Mouse (Mus musculus): Measurements from ENCODE around the gene Gm16867. TPM values are rescaled to one million over a fixed set of nuclear protein-coding genes. Genes with fewer than 3 reads are reported as not detected.
"Not testable (repeated sequence)": the region's sequence is repeated elsewhere in the genome, so short reads cannot be mapped to it uniquely, and the experiment has no call there.

Gm16867 gene
- polyA plus RNA-seq, 1 experiment from 2014 or later: not detected

GRCm38 (mm10) chr14:69523001-69523400 is 19.8 kb upstream of the Gm16867 start:
- no CpG with 5 or more reads among the region's 1 CpGs for WGBS
- ATAC-seq (ENCODE audit: insufficient number of reproducible peaks, insufficient read depth, low FRiP score, low read depth); H3K4me3 ChIP-seq (ENCODE audit: control insufficient read depth in 1 of 2, insufficient read depth in 1 of 2, low read depth in 1 of 2, low read length in 2 of 2); H3K4me1 ChIP-seq (ENCODE audit: control insufficient read depth in 2 of 2, insufficient read depth in 2 of 2, low read length in 2 of 2); H3K36me3 ChIP-seq (ENCODE audit: control insufficient read depth, insufficient read depth, low read length); H3K4me2 ChIP-seq (ENCODE audit: low read length); H3K27ac ChIP-seq (replicated peaks in 1 of 2; ENCODE audit: control insufficient read depth in 1 of 2, insufficient read depth in 1 of 2, low read depth in 2 of 2, low read length in 2 of 2); H3K27me3 ChIP-seq (ENCODE audit: control insufficient read depth, insufficient read depth, low read length); H3K9ac ChIP-seq (ENCODE audit: low read length); H3K9me3 ChIP-seq (ENCODE audit: control insufficient read depth, low read length): not testable (repeated sequence)

GRCm38 (mm10) chr14:69520810-69521209 is 17.6 kb upstream of the Gm16867 start:
- H3K9me3 ChIP-seq (ENCODE audit: control insufficient read depth, low read length); ATAC-seq (ENCODE audit: insufficient number of reproducible peaks, insufficient read depth, low FRiP score, low read depth); H3K4me2 ChIP-seq (ENCODE audit: low read length); H3K36me3 ChIP-seq (ENCODE audit: control insufficient read depth, insufficient read depth, low read length); H3K27ac ChIP-seq (replicated peaks in 1 of 2; ENCODE audit: control insufficient read depth in 1 of 2, insufficient read depth in 1 of 2, low read depth in 2 of 2, low read length in 2 of 2); H3K9ac ChIP-seq (ENCODE audit: low read length); H3K4me3 ChIP-seq (ENCODE audit: control insufficient read depth in 1 of 2, insufficient read depth in 1 of 2, low read depth in 1 of 2, low read length in 2 of 2); H3K4me1 ChIP-seq (ENCODE audit: control insufficient read depth in 2 of 2, insufficient read depth in 2 of 2, low read length in 2 of 2); H3K27me3 ChIP-seq (ENCODE audit: control insufficient read depth, insufficient read depth, low read length): not testable (repeated sequence)
- no CpG with 5 or more reads among the region's 2 CpGs for WGBS

DNA sequence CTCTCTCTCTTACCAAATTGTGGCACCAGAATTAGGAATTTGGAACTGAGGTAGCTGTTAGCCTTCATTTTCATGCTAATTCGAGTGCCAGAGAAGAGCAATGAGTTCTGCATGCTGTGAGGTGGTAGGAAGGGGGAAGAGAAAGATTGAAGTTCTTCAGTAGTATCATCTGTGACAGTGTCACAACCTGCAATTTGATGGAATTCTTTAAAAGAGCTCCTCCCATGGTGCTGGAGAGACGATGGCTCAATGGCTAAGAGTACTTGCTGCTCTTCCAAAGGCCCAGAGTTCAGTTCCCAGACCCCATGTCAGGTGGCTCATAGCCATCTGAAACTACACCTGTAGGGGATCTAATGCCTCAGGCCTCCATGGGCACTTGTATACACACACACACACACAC is 9.3 kb upstream of the Gm16867 start, which contains the start of gene Gm27179:
Gm27179 (minus strand) TSS at position 101 of the 400 bp plus-strand sequence.
- WGBS: no CpG with 5 or more reads among the region's 2 CpGs
- not testable (repeated sequence) for H3K27ac ChIP-seq (replicated peaks in 1 of 2; ENCODE audit: control insufficient read depth in 1 of 2, insufficient read depth in 1 of 2, low read depth in 2 of 2, low read length in 2 of 2); H3K36me3 ChIP-seq (ENCODE audit: control insufficient read depth, insufficient read depth, low read length); H3K27me3 ChIP-seq (ENCODE audit: control insufficient read depth, insufficient read depth, low read length); H3K4me2 ChIP-seq (ENCODE audit: low read length); H3K4me3 ChIP-seq (ENCODE audit: control insufficient read depth in 1 of 2, insufficient read depth in 1 of 2, low read depth in 1 of 2, low read length in 2 of 2); H3K4me1 ChIP-seq (ENCODE audit: control insufficient read depth in 2 of 2, insufficient read depth in 2 of 2, low read length in 2 of 2); H3K9ac ChIP-seq (ENCODE audit: low read length); ATAC-seq (ENCODE audit: insufficient number of reproducible peaks, insufficient read depth, low FRiP score, low read depth); H3K9me3 ChIP-seq (ENCODE audit: control insufficient read depth, low read length)

DNA sequence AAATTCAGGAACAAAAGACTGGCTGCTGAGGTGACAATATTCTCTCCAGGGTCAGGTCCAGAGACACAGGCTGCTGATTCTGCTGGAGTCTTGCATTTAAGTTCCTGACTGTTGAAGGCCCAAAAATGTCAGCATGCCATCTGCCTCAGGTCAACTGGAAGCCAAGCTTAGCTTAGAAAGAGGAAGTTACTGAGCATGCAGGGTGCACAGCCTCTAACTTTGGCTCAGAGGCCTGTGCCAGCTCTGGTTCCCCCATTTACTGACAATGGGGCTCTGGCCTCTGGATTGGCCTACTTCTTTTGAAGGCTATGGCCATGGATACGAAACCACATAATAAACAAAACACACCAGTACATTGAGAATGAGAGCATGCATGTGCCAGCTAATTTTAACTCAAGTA is 3.8 kb upstream of the Gm16867 start:
- not testable (repeated sequence) for H3K4me2 ChIP-seq (ENCODE audit: low read length); H3K27me3 ChIP-seq (ENCODE audit: control insufficient read depth, insufficient read depth, low read length); H3K4me3 ChIP-seq (ENCODE audit: control insufficient read depth in 1 of 2, insufficient read depth in 1 of 2, low read depth in 1 of 2, low read length in 2 of 2); H3K27ac ChIP-seq (replicated peaks in 1 of 2; ENCODE audit: control insufficient read depth in 1 of 2, insufficient read depth in 1 of 2, low read depth in 2 of 2, low read length in 2 of 2); ATAC-seq (ENCODE audit: insufficient number of reproducible peaks, insufficient read depth, low FRiP score, low read depth); H3K36me3 ChIP-seq (ENCODE audit: control insufficient read depth, insufficient read depth, low read length); H3K9ac ChIP-seq (ENCODE audit: low read length); H3K9me3 ChIP-seq (ENCODE audit: control insufficient read depth, low read length); H3K4me1 ChIP-seq (ENCODE audit: control insufficient read depth in 2 of 2, insufficient read depth in 2 of 2, low read length in 2 of 2)
- WGBS: no CpG with 5 or more reads among the region's 1 CpGs

GRCm38 (mm10) chr14:69502440-69503150 is 567 bp downstream of the Gm16867 start:
- H3K27ac ChIP-seq (replicated peaks in 1 of 2; ENCODE audit: control insufficient read depth in 1 of 2, insufficient read depth in 1 of 2, low read depth in 2 of 2, low read length in 2 of 2); H3K4me3 ChIP-seq (ENCODE audit: control insufficient read depth in 1 of 2, insufficient read depth in 1 of 2, low read depth in 1 of 2, low read length in 2 of 2); H3K27me3 ChIP-seq (ENCODE audit: control insufficient read depth, insufficient read depth, low read length); H3K4me2 ChIP-seq (ENCODE audit: low read length); H3K9me3 ChIP-seq (ENCODE audit: control insufficient read depth, low read length); H3K9ac ChIP-seq (ENCODE audit: low read length); H3K4me1 ChIP-seq (ENCODE audit: control insufficient read depth in 2 of 2, insufficient read depth in 2 of 2, low read length in 2 of 2); H3K36me3 ChIP-seq (ENCODE audit: control insufficient read depth, insufficient read depth, low read length): not testable (repeated sequence)
- WGBS: no CpG with 5 or more reads among the region's 73 CpGs
- peak; percentile 41 for ATAC-seq (ENCODE audit: insufficient number of reproducible peaks, insufficient read depth, low FRiP score, low read depth)

DNA sequence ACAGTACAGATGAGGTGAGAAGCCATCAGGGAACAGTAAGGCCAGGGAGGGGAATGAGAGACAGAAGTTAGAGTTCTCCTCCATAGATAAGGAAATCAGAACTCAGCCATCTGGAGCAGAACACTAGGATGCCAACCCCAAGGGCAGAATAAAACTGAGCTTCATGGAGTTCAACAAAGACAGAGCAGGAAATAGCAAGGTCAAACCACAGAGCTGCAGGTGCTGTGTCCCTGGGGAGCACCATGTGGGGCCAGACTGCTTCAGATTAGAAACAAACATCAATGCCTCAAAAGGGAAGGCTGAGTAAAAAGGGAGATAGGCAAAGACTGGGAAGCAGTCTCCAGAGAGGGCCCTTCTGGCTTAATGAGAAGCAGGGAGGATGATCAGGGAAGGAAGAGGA is 6.9 kb downstream of the Gm16867 start:
- not testable (repeated sequence) for H3K9ac ChIP-seq (ENCODE audit: low read length); H3K9me3 ChIP-seq (ENCODE audit: control insufficient read depth, low read length); H3K4me3 ChIP-seq (ENCODE audit: control insufficient read depth in 1 of 2, insufficient read depth in 1 of 2, low read depth in 1 of 2, low read length in 2 of 2); H3K4me1 ChIP-seq (ENCODE audit: control insufficient read depth in 2 of 2, insufficient read depth in 2 of 2, low read length in 2 of 2); H3K27ac ChIP-seq (replicated peaks in 1 of 2; ENCODE audit: control insufficient read depth in 1 of 2, insufficient read depth in 1 of 2, low read depth in 2 of 2, low read length in 2 of 2); H3K4me2 ChIP-seq (ENCODE audit: low read length); H3K27me3 ChIP-seq (ENCODE audit: control insufficient read depth, insufficient read depth, low read length); ATAC-seq (ENCODE audit: insufficient number of reproducible peaks, insufficient read depth, low FRiP score, low read depth); H3K36me3 ChIP-seq (ENCODE audit: control insufficient read depth, insufficient read depth, low read length)

GRCm38 (mm10) chr14:69494946-69495345 is 8.2 kb downstream of the Gm16867 start:
- H3K4me2 ChIP-seq (ENCODE audit: low read length); H3K9me3 ChIP-seq (ENCODE audit: control insufficient read depth, low read length); H3K27me3 ChIP-seq (ENCODE audit: control insufficient read depth, insufficient read depth, low read length); H3K36me3 ChIP-seq (ENCODE audit: control insufficient read depth, insufficient read depth, low read length); ATAC-seq (ENCODE audit: insufficient number of reproducible peaks, insufficient read depth, low FRiP score, low read depth); H3K27ac ChIP-seq (replicated peaks in 1 of 2; ENCODE audit: control insufficient read depth in 1 of 2, insufficient read depth in 1 of 2, low read depth in 2 of 2, low read length in 2 of 2); H3K4me1 ChIP-seq (ENCODE audit: control insufficient read depth in 2 of 2, insufficient read depth in 2 of 2, low read length in 2 of 2); H3K9ac ChIP-seq (ENCODE audit: low read length); H3K4me3 ChIP-seq (ENCODE audit: control insufficient read depth in 1 of 2, insufficient read depth in 1 of 2, low read depth in 1 of 2, low read length in 2 of 2): not testable (repeated sequence)
- WGBS: no CpG with 5 or more reads among the region's 2 CpGs

GRCm38 (mm10) chr14:69494522-69494921 is 8.6 kb downstream of the Gm16867 start:
- WGBS: no CpG with 5 or more reads among the region's 3 CpGs
- H3K4me1 ChIP-seq (ENCODE audit: control insufficient read depth in 2 of 2, insufficient read depth in 2 of 2, low read length in 2 of 2); H3K27me3 ChIP-seq (ENCODE audit: control insufficient read depth, insufficient read depth, low read length); H3K9ac ChIP-seq (ENCODE audit: low read length); H3K9me3 ChIP-seq (ENCODE audit: control insufficient read depth, low read length); ATAC-seq (ENCODE audit: insufficient number of reproducible peaks, insufficient read depth, low FRiP score, low read depth); H3K4me3 ChIP-seq (ENCODE audit: control insufficient read depth in 1 of 2, insufficient read depth in 1 of 2, low read depth in 1 of 2, low read length in 2 of 2); H3K27ac ChIP-seq (replicated peaks in 1 of 2; ENCODE audit: control insufficient read depth in 1 of 2, insufficient read depth in 1 of 2, low read depth in 2 of 2, low read length in 2 of 2); H3K36me3 ChIP-seq (ENCODE audit: control insufficient read depth, insufficient read depth, low read length); H3K4me2 ChIP-seq (ENCODE audit: low read length): not testable (repeated sequence)

Measured in heart, embryonic 14.5 days (tissue).